17 mouse cellular contexts compared by ENCODE assay signal in genomic region chr12:4911716-4912115, GRCm38 (mm10). TPM values are rescaled to one million over a fixed set of nuclear protein-coding genes. Genes with fewer than 3 reads are reported as not detected.
DNase-seq lines count a peak whose midpoint lies in the region; ATAC-seq and TF ChIP-seq lines count a peak whose summit lies in the region.
"Had no signal": no experiment of that assay in that cellular context is flagged by ENCODE, and none has a peak within 500 bp of the region (broad histone marks: within the 10 kb centered on the region; RNA-seq: fewer than 3 reads in every experiment).

No protein-coding gene starts in this region.

- TF ChIP-seq POLR2A in kidney, adult 2 months (IDR thresholded peaks at IDR 0.05; ENCODE audit: low read depth, low read length) = no peak

- TF ChIP-seq CTCF in kidney, adult 2 months (conservative IDR thresholded peaks at IDR 0.05; ENCODE audit: insufficient read depth, insufficient read length, low read depth, low read length) = no peak
- no peak for TF ChIP-seq CTCF in left cerebral cortex, adult 2 months (IDR thresholded peaks at IDR 0.05)

- intact Hi-C loops in left cerebral cortex, adult 2 months (cut with DNase I) = no loop called here

- H3K9me3 ChIP-seq in kidney, embryonic 16.5 days (ENCODE audit: low read length) = no peaks in the 10 kb centered on the region
- H3K9me3 ChIP-seq in ES-E14 (ENCODE audit: control insufficient read depth, insufficient read depth, low read depth, low read length) = no peaks in the 10 kb centered on the region
- no peaks in the 10 kb centered on the region for H3K9me3 ChIP-seq in forebrain, embryonic 11.5 days (ENCODE audit: control insufficient read depth, low read length)
- H3K9me3 ChIP-seq: embryonic facial prominence, embryonic 13.5 days; forebrain, embryonic 13.5 days; hindbrain, embryonic 10.5 days; intestine, embryonic 15.5 days; limb, embryonic 12.5 days; megakaryocyte, embryonic 14.5 days had no signal

- WGBS in kidney, adult 2 months = 42% methylated on average over 4 of the region's 4 CpGs
- 57% methylated on average over 4 of the region's 4 CpGs for WGBS in kidney, embryonic 16.5 days
- WGBS in forebrain, embryonic 11.5 days = 88% methylated on average over 4 of the region's 4 CpGs

- peaks cover 3% of the 10 kb centered on the region; the same call in 1 of the 2 replicates for H3K4me1 ChIP-seq in kidney, adult 2 months (ENCODE audit: control insufficient read depth, insufficient read depth, low read length)
- H3K4me1 ChIP-seq in kidney, embryonic 16.5 days (ENCODE audit: insufficient read depth, low read length) = no peaks in the 10 kb centered on the region
- H3K4me1 ChIP-seq in ES-E14 (ENCODE audit: control insufficient read depth in 2 of 2, insufficient read depth in 2 of 2, low read length in 2 of 2, poor library complexity in 1 of 2) = peaks cover 4 to 5% of the 10 kb centered on the region in 2 experiments
- no peaks in the 10 kb centered on the region for H3K4me1 ChIP-seq in forebrain, embryonic 11.5 days (replicated peaks; ENCODE audit: control insufficient read depth, insufficient read depth, low read length)
- H3K4me1 ChIP-seq: embryonic facial prominence, embryonic 13.5 days; forebrain, embryonic 13.5 days; intestine, embryonic 15.5 days; limb, embryonic 12.5 days had no signal

- no peaks in the 10 kb centered on the region for H3K27me3 ChIP-seq in kidney, adult 2 months (replicated peaks; ENCODE audit: control insufficient read depth, insufficient read depth, low read length)
- no peaks in the 10 kb centered on the region for H3K27me3 ChIP-seq in kidney, embryonic 16.5 days (ENCODE audit: insufficient read depth, low read length)
- H3K27me3 ChIP-seq in forebrain, embryonic 11.5 days (ENCODE audit: control insufficient read depth, insufficient read depth, low read length) = no peaks in the 10 kb centered on the region
- H3K27me3 ChIP-seq: embryonic facial prominence, embryonic 13.5 days; forebrain, embryonic 13.5 days; intestine, embryonic 15.5 days; limb, embryonic 12.5 days; megakaryocyte, embryonic 14.5 days had no signal

- H3K9ac ChIP-seq in kidney, embryonic 16.5 days (replicated peaks; ENCODE audit: low read length) = no peak overlapping the region
- H3K9ac ChIP-seq in ES-E14 (ENCODE audit: insufficient read depth, low read depth, low read length, poor library complexity, severe bottlenecking) = no peak overlapping the region
- no peak overlapping the region for H3K9ac ChIP-seq in forebrain, embryonic 11.5 days (ENCODE audit: low read length)
- H3K9ac ChIP-seq: embryonic facial prominence, embryonic 13.5 days; forebrain, embryonic 13.5 days; intestine, embryonic 15.5 days; limb, embryonic 12.5 days had no signal

- ATAC-seq in kidney, embryonic 16.5 days (ENCODE audit: low FRiP score, low TSS enrichment) = no peak
- ATAC-seq in forebrain, embryonic 11.5 days (replicated peaks; ENCODE audit: low FRiP score) = no peak
- no peak for ATAC-seq in monocyte, adult 5-6 weeks (replicated peaks; ENCODE audit: insufficient number of reproducible peaks, low FRiP score, low TSS enrichment, poor library complexity, severe bottlenecking)
- ATAC-seq: forebrain, embryonic 13.5 days; intestine, embryonic 15.5 days had no signal

- H3K4me3 ChIP-seq in kidney, adult 2 months (ENCODE audit: insufficient read depth, low read depth, low read length) = no peak overlapping the region
- no peak overlapping the region for H3K4me3 ChIP-seq in kidney, embryonic 16.5 days (ENCODE audit: low read length)
- H3K4me3 ChIP-seq in ES-E14 (ENCODE audit: insufficient read depth in 1 of 2, low read depth in 1 of 2, low read length in 2 of 2, poor library complexity in 1 of 2, severe bottlenecking in 1 of 2) = no peak overlapping the region
- no peak overlapping the region for H3K4me3 ChIP-seq in left cerebral cortex, adult 2 months
- H3K4me3 ChIP-seq in forebrain, embryonic 11.5 days (ENCODE audit: low read depth, low read length) = no peak overlapping the region
- H3K4me3 ChIP-seq: embryonic facial prominence, embryonic 13.5 days; forebrain, embryonic 13.5 days; hindbrain, embryonic 10.5 days; intestine, embryonic 15.5 days; limb, embryonic 12.5 days; megakaryocyte, embryonic 14.5 days had no signal

- in situ Hi-C loops in ES-E14 (cut with MboI; ENCODE audit: low sequenced_read_pairs in 2 of 2, unreplicated experiment in 2 of 2) = no loop called here

- peak; percentile 83 for DNase-seq in kidney, adult 2 months
- DNase-seq in ES-E14 (ENCODE audit: low read depth, low spot score) = no peak
- DNase-seq in adrenal gland, postnatal 25 days = peak; percentile 14
- DNase-seq in kidney, postnatal 10 days = peak; percentile 38
- no peak for DNase-seq in left cerebral cortex, adult 2 months (ENCODE audit: extremely low spot score in 1 of 2, low spot score in 2 of 2)
- DNase-seq in forebrain, embryonic 11.5 days (ENCODE audit: low spot score) = no peak
- DNase-seq: cerebellum, postnatal 36 days; gastrocnemius, postnatal 14 days; layer of hippocampus, postnatal 36 days had no signal

- H3K36me3 ChIP-seq in kidney, adult 2 months (ENCODE audit: control insufficient read depth, insufficient read depth, low read length) = no peaks in the 10 kb centered on the region
- H3K36me3 ChIP-seq in kidney, embryonic 16.5 days (ENCODE audit: insufficient read depth, low read length) = no peaks in the 10 kb centered on the region
- H3K36me3 ChIP-seq in ES-E14 (ENCODE audit: control insufficient read depth, insufficient read depth, low read length, poor library complexity, severe bottlenecking) = no peaks in the 10 kb centered on the region
- no peaks in the 10 kb centered on the region for H3K36me3 ChIP-seq in forebrain, embryonic 11.5 days (ENCODE audit: control insufficient read depth, insufficient read depth, low read length)
- H3K36me3 ChIP-seq: embryonic facial prominence, embryonic 13.5 days; hindbrain, embryonic 10.5 days; intestine, embryonic 15.5 days; limb, embryonic 12.5 days had no signal

- no peak overlapping the region for H3K4me2 ChIP-seq in kidney, embryonic 16.5 days (replicated peaks; ENCODE audit: low read depth, low read length)
- H3K4me2 ChIP-seq in forebrain, embryonic 11.5 days (ENCODE audit: low read depth, low read length, severe bottlenecking) = no peak overlapping the region
- H3K4me2 ChIP-seq: embryonic facial prominence, embryonic 13.5 days; forebrain, embryonic 13.5 days; intestine, embryonic 15.5 days; limb, embryonic 12.5 days had no signal

- H3K27ac ChIP-seq in kidney, adult 2 months (ENCODE audit: insufficient read depth, low read depth, low read length) = no peak overlapping the region
- H3K27ac ChIP-seq in kidney, embryonic 16.5 days (ENCODE audit: low read length) = no peak overlapping the region
- peak overlapping the region; percentile 51; the same call in 1 of the 2 replicates for H3K27ac ChIP-seq in ES-E14 (ENCODE audit: insufficient read depth, low read depth, low read length, poor library complexity, severe bottlenecking)
- no peak overlapping the region for H3K27ac ChIP-seq in left cerebral cortex, adult 2 months
- H3K27ac ChIP-seq in forebrain, embryonic 11.5 days (ENCODE audit: low read depth, low read length) = no peak overlapping the region
- H3K27ac ChIP-seq: embryonic facial prominence, embryonic 13.5 days; forebrain, embryonic 13.5 days; hindbrain, embryonic 10.5 days; intestine, embryonic 15.5 days; limb, embryonic 12.5 days had no signal

TF ChIP-seq in ES-E14, 5 proteins besides CTCF, POLR2A, EP300 and RAD21:
- no peak for TF ChIP-seq ZC3H11A (IDR thresholded peaks at IDR 0.05; ENCODE audit: borderline replicate concordance, low read depth, low read length)
- no peak for TF ChIP-seq CHD2 (IDR thresholded peaks at IDR 0.05; ENCODE audit: low read depth, low read length)
- no peak for TF ChIP-seq HCFC1 (IDR thresholded peaks at IDR 0.05; ENCODE audit: borderline replicate concordance, insufficient read depth, low read length)
- no peak for TF ChIP-seq ZNF384 (IDR thresholded peaks at IDR 0.05; ENCODE audit: low read depth, low read length)
- TF ChIP-seq MAFK (IDR thresholded peaks at IDR 0.05; ENCODE audit: insufficient read depth, low read depth, low read length) = no peak

RNA-seq across cellular contexts. Expression of gene Ubxn2a, which starts 4.2 kb away (rescaled TPM):
- polyA plus RNA-seq in kidney, adult 2 months (2012; rRNA removed) = 9.8 and 10.9 TPM in 2 replicates
- 26.3 and 28.8 TPM in 2 replicates for polyA plus RNA-seq in kidney, embryonic 16.5 days (2015; fragmentation: Nextera tagmentation; extraction: Ambion mirVana)
- total RNA-seq in ES-E14 (2012; rRNA removed) = 67.8 and 93.7 TPM in 2 replicates
- 38.3 and 43.2 TPM in 2 replicates for total RNA-seq in adrenal gland, postnatal 25 days (2021)
- 10 to 100 TPM; 56.5 to 60.3 TPM for total RNA-seq in left cerebral cortex, adult 2 months (2021)
- polyA plus RNA-seq in forebrain, embryonic 11.5 days (2014; fragmentation: Nextera tagmentation; extraction: Ambion mirVana) = 30.0 and 34.7 TPM in 2 replicates
- 43.1 to 48.6 TPM (median 47.9 TPM) in 3 replicates for total RNA-seq in monocyte, adult 5-6 weeks (2017)

RNA-seq across cellular contexts. Expression of gene Atad2b, which starts 5.4 kb away (rescaled TPM):
- 5.6 and 6.2 TPM in 2 replicates for polyA plus RNA-seq in kidney, adult 2 months (2012; rRNA removed)
- 6.3 and 9.2 TPM in 2 replicates for polyA plus RNA-seq in kidney, embryonic 16.5 days (2015; fragmentation: Nextera tagmentation; extraction: Ambion mirVana)
- total RNA-seq in ES-E14 (2012; rRNA removed) = 16.8 and 22.4 TPM in 2 replicates
- 36.0 and 36.9 TPM in 2 replicates for total RNA-seq in adrenal gland, postnatal 25 days (2021)
- total RNA-seq in left cerebral cortex, adult 2 months (2021) = 10 to 100 TPM; 32.6 to 37.9 TPM
- 21.2 and 22.8 TPM in 2 replicates for polyA plus RNA-seq in forebrain, embryonic 11.5 days (2014; fragmentation: Nextera tagmentation; extraction: Ambion mirVana)
- total RNA-seq in monocyte, adult 5-6 weeks (2017) = 43.3 to 66.9 TPM (median 52.2 TPM) in 3 replicates

RNA-seq across cellular contexts. Expression of gene Mfsd2b, which starts 37.6 kb away (rescaled TPM):
- polyA plus RNA-seq in kidney, adult 2 months (2012; rRNA removed) = 1.7 and 2.3 TPM in 2 replicates
- polyA plus RNA-seq in kidney, embryonic 16.5 days (2015; fragmentation: Nextera tagmentation; extraction: Ambion mirVana) = 0.97 and 1.0 TPM in 2 replicates
- total RNA-seq in ES-E14 (2012; rRNA removed) = 2.4 and 3.2 TPM in 2 replicates
- total RNA-seq in adrenal gland, postnatal 25 days (2021) = 0.64 and 1.2 TPM in 2 replicates
- total RNA-seq in left cerebral cortex, adult 2 months (2021) = under 1 TPM; 0.75 to 0.93 TPM
- polyA plus RNA-seq in forebrain, embryonic 11.5 days (2014; fragmentation: Nextera tagmentation; extraction: Ambion mirVana) = 4.9 and 6.6 TPM in 2 replicates
- 1.7 to 14.7 TPM in 2 of 3 replicates, not detected in the other for total RNA-seq in monocyte, adult 5-6 weeks (2017)

Comparison
In these comparisons a context has a peak if more than half of its experiments do, and no peak if none do; other contexts are left out.
1. DNase-seq: peak in kidney, adult 2 months (single experiment), adrenal gland, postnatal 25 days (single experiment) and kidney, postnatal 10 days (single experiment); none in ES-E14 (single experiment), left cerebral cortex, adult 2 months (0 of 2) and forebrain, embryonic 11.5 days (single experiment).